Mouse (Mus musculus): ENCODE results near the gene Gm29276.
"Not testable (repeated sequence)": the region's sequence is repeated elsewhere in the genome, so short reads cannot be mapped to it uniquely, and the experiment has no call there.

Gene Gm29276

GRCm38 (mm10) chrY:42582150-42582549 is at the start of gene Gm29276:
Gm29276 (minus strand) TSS chrY:42582250.
- DNase-seq (ENCODE audit: low spot score) = not testable (repeated sequence)
